In the genomic region with DNA sequence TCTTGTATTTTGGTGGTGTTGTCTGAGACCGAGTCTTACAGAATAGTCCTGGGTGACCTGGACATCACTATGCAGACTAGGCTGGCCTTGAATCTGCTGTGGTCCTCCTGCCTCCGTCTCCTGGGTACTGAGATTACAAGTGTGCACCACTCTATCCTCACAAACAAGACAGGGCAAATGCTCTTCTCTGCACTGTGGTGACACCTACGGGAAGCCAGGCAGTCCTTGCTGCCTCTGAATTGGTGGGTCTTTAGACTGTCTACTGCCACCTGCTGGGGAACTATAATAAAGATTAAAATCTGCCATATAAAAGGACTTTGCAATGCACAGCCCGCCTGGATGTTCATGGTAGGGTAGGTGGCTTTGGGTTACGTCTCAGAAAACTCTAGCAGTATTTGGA, we compare ENCODE assay signal across 8 mouse cellular contexts. TPM values are rescaled to one million over a fixed set of nuclear protein-coding genes. Genes with fewer than 3 reads are reported as not detected.
A peak's percentile ranks its signal among the peaks of the same experiment; 100 is the strongest.
DNase-seq lines count a peak whose midpoint lies in the region; ATAC-seq and TF ChIP-seq lines count a peak whose summit lies in the region.

No protein-coding gene starts in this region.

- H3K4me2 ChIP-seq in lung, embryonic 15.5 days, result no peak overlapping the region

- peaks cover 17% of the 10 kb centered on the region for H3K27me3 ChIP-seq in E14TG2a.4 (ENCODE audit: insufficient read depth, low read length)
- no peaks in the 10 kb centered on the region for H3K27me3 ChIP-seq in lung, embryonic 15.5 days

- H3K4me3 ChIP-seq in E14TG2a.4 (replicated peaks; ENCODE audit: low read length), result no peak overlapping the region
- no peak overlapping the region for H3K4me3 ChIP-seq in lung, embryonic 15.5 days
- no peak overlapping the region for H3K4me3 ChIP-seq in olfactory bulb, adult 2 months (ENCODE audit: insufficient read depth, low read depth, low read length)

- peaks cover 4% of the 10 kb centered on the region for H3K9me3 ChIP-seq in E14TG2a.4 (ENCODE audit: low read length)
- no peaks in the 10 kb centered on the region for H3K9me3 ChIP-seq in lung, embryonic 15.5 days

- peak; percentile 29 for TF ChIP-seq CTCF in E14TG2a.4 (conservative IDR thresholded peaks at IDR 0.05; ENCODE audit: low read length)
- TF ChIP-seq CTCF in olfactory bulb, adult 2 months (IDR thresholded peaks at IDR 0.05; ENCODE audit: insufficient read depth, low read depth, low read length), result peak; percentile 35; the same call in 1 of the 2 replicates

- H3K4me1 ChIP-seq in E14TG2a.4 (replicated peaks; ENCODE audit: low read depth, low read length), result peaks cover 23% of the 10 kb centered on the region
- H3K4me1 ChIP-seq in lung, embryonic 15.5 days, result peaks cover 6% of the 10 kb centered on the region; the same call in 1 of the 2 replicates
- peaks cover 13% of the 10 kb centered on the region for H3K4me1 ChIP-seq in olfactory bulb, adult 2 months (ENCODE audit: control insufficient read depth, insufficient read depth, low read length)

- no peak overlapping the region for H3K9ac ChIP-seq in lung, embryonic 15.5 days

- no peak overlapping the region for H3K27ac ChIP-seq in lung, embryonic 15.5 days
- H3K27ac ChIP-seq in olfactory bulb, adult 2 months (ENCODE audit: insufficient read depth, low read depth, low read length), result no peak overlapping the region

- WGBS in lung, embryonic 15.5 days, result 28% methylated on average over 5 of the region's 5 CpGs
- WGBS in olfactory bulb, adult 2 months, result 12% methylated on average over 5 of the region's 5 CpGs

- ATAC-seq in lung, embryonic 15.5 days (ENCODE audit: borderline replicate concordance, extremely low read depth, low FRiP score, low TSS enrichment), result peak; percentile 58; the same call in 1 of the 2 replicates

- TF ChIP-seq POLR2A in olfactory bulb, adult 2 months (IDR thresholded peaks at IDR 0.05; ENCODE audit: insufficient read depth, low read depth, low read length), result no peak

- H3K36me3 ChIP-seq in E14TG2a.4 (ENCODE audit: insufficient read depth, low read length), result no peaks in the 10 kb centered on the region; the same call in none of the 2 replicates
- H3K36me3 ChIP-seq in lung, embryonic 15.5 days, result no peaks in the 10 kb centered on the region

- DNase-seq in adipocyte (ENCODE audit: low spot score), result peak; percentile 91
- peak; percentile 86 for DNase-seq in embryo, embryonic 10 days (ENCODE audit: low spot score)
- DNase-seq in heart, postnatal 4 days, result peak; percentile 70
- peak; percentile 42 to 85 for DNase-seq in layer of hippocampus, adult 18-20 months (ENCODE audit: low spot score in 2 of 2)
- peak; percentile 29 to 42 for DNase-seq in thymus, postnatal 36 days

RNA-seq across cellular contexts. Expression of gene Plcg2, which starts 32.8 kb away (rescaled TPM):
- total RNA-seq in heart, postnatal 4 days (2021), result 10 to 100 TPM; 13.9 to 16.3 TPM
- 1 to 10 TPM; 3.2 to 4.2 TPM for total RNA-seq in layer of hippocampus, adult 18-20 months (2021)
- polyA plus RNA-seq in lung, embryonic 15.5 days (2015; fragmentation: Nextera tagmentation; extraction: Ambion mirVana), result 3.7 and 5.0 TPM in 2 replicates
- not detected in 2 replicates for polyA plus RNA-seq in olfactory bulb, adult 2 months (2012; ENCODE audit: insufficient read depth, insufficient read length, low replicate concordance, missing spikeins)

Comparison
In these comparisons a context has a peak if more than half of its experiments do, and no peak if none do; other contexts are left out.
1. DNase-seq: peak in every context shown above with its lines; median percentile 91 in adipocyte; 86 in embryo, embryonic 10 days; 70 in heart, postnatal 4 days; 64 in layer of hippocampus, adult 18-20 months; 36 in thymus, postnatal 36 days.